ENCODE assay signal across 8 mouse cellular contexts in the genomic region with DNA sequence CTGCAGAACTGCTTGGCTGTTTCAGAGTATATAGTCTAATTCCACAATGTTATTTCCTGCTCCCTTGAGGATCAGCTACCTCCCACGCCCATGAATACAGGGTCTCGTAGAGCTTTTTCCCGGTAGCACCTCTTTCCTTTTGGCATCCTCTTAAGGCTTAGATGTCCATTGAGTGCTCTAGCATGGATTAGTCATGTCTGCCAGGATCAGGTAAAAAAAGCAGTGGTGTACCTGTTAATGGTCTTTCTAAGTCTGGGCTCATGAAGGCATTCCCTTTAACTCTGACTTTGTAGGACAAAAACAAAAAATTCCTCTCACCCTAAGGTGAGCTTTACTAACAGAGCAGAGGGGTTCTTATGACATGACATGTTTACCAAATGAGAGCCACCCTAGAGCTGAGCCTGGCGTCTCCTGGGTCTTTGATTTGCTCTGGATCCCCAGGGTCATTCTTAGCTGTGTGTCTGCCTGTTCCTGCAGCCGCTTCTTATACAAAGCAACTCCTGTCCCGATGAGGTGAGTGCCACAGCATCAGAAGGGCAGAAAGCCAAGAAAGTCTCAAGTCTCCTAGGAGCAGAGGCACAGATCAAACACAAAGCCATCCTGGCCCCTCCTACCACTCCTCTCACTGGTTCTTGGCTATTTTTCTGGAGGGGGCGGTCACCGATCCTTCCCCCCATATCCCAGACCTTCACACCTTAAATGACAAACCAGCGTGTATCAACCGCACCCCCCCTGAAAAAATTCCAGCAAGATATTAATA. TPM values are rescaled to one million over a fixed set of nuclear protein-coding genes. Genes with fewer than 3 reads are reported as not detected.
DNase-seq lines count a peak whose midpoint lies in the region; ATAC-seq and TF ChIP-seq lines count a peak whose summit lies in the region.

No protein-coding gene starts in this region.

- H3K4me3 ChIP-seq in liver, embryonic 11.5 days (ENCODE audit: low read depth, low read length), result 0 out of 2 replicates have a peak overlapping the region, but pooled peaks have one; percentile 14
- peak overlapping the region; percentile 23 for H3K4me3 ChIP-seq in forebrain, embryonic 11.5 days (ENCODE audit: low read depth, low read length)
- peak overlapping the region; percentile 11 for H3K4me3 ChIP-seq in olfactory bulb, adult 2 months (ENCODE audit: insufficient read depth, low read depth, low read length)

- no peaks in the 10 kb centered on the region for H3K4me1 ChIP-seq in liver, embryonic 11.5 days (replicated peaks; ENCODE audit: control insufficient read depth, insufficient read depth, low read length)
- peaks cover 20% of the 10 kb centered on the region for H3K4me1 ChIP-seq in forebrain, embryonic 11.5 days (replicated peaks; ENCODE audit: control insufficient read depth, insufficient read depth, low read length)
- peaks cover 10% of the 10 kb centered on the region for H3K4me1 ChIP-seq in olfactory bulb, adult 2 months (ENCODE audit: control insufficient read depth, insufficient read depth, low read length)

- no peak for TF ChIP-seq CTCF in olfactory bulb, adult 2 months (IDR thresholded peaks at IDR 0.05; ENCODE audit: insufficient read depth, low read depth, low read length)

- H3K4me2 ChIP-seq in liver, embryonic 11.5 days, result peak overlapping the region; percentile 44
- peak overlapping the region; percentile 54 for H3K4me2 ChIP-seq in forebrain, embryonic 11.5 days (ENCODE audit: low read depth, low read length, severe bottlenecking)

- TF ChIP-seq POLR2A in olfactory bulb, adult 2 months (IDR thresholded peaks at IDR 0.05; ENCODE audit: insufficient read depth, low read depth, low read length), result no peak

- no peak overlapping the region for H3K27ac ChIP-seq in liver, embryonic 11.5 days (ENCODE audit: low read depth, low read length)
- H3K27ac ChIP-seq in forebrain, embryonic 11.5 days (ENCODE audit: low read depth, low read length), result peak overlapping the region; percentile 80
- H3K27ac ChIP-seq in olfactory bulb, adult 2 months (ENCODE audit: insufficient read depth, low read depth, low read length), result no peak overlapping the region

- 22% methylated on average over 10 of the region's 10 CpGs for WGBS in liver, embryonic 11.5 days
- 23% methylated on average over 10 of the region's 10 CpGs for WGBS in forebrain, embryonic 11.5 days
- WGBS in olfactory bulb, adult 2 months, result 29% methylated on average over 10 of the region's 10 CpGs

- no peaks in the 10 kb centered on the region for H3K36me3 ChIP-seq in liver, embryonic 11.5 days (ENCODE audit: control insufficient read depth, insufficient read depth, low read length)
- no peaks in the 10 kb centered on the region for H3K36me3 ChIP-seq in forebrain, embryonic 11.5 days (ENCODE audit: control insufficient read depth, insufficient read depth, low read length)

- H3K9me3 ChIP-seq in liver, embryonic 11.5 days (ENCODE audit: control insufficient read depth, low read length), result no peaks in the 10 kb centered on the region
- no peaks in the 10 kb centered on the region for H3K9me3 ChIP-seq in forebrain, embryonic 11.5 days (ENCODE audit: control insufficient read depth, low read length)

- H3K27me3 ChIP-seq in liver, embryonic 11.5 days (replicated peaks; ENCODE audit: control insufficient read depth, insufficient read depth, low read length), result peaks cover 12% of the 10 kb centered on the region
- no peaks in the 10 kb centered on the region for H3K27me3 ChIP-seq in forebrain, embryonic 11.5 days (ENCODE audit: control insufficient read depth, insufficient read depth, low read length)

- no peak overlapping the region for H3K9ac ChIP-seq in liver, embryonic 11.5 days (ENCODE audit: low read depth, low read length)
- H3K9ac ChIP-seq in forebrain, embryonic 11.5 days (ENCODE audit: low read length), result peak overlapping the region; percentile 51

- ATAC-seq in liver, embryonic 11.5 days (replicated peaks; ENCODE audit: low FRiP score), result no peak
- ATAC-seq in forebrain, embryonic 11.5 days (replicated peaks; ENCODE audit: low FRiP score), result peak; percentile 34; the same call in 1 of the 2 replicates

- no peak for DNase-seq in liver, embryonic 11.5 days (ENCODE audit: low spot score)
- DNase-seq in liver, result no peak
- peak; percentile 57 for DNase-seq in forebrain, embryonic 11.5 days (ENCODE audit: low spot score)
- peak; percentile 21 for DNase-seq in kidney, postnatal 14 days
- no peak for DNase-seq in urinary bladder, adult 2 months (ENCODE audit: low spot score)
- DNase-seq in thymus, postnatal 10 days (ENCODE audit: low spot score in 2 of 2), result no peak
- no peak for DNase-seq in adrenal gland, adult (ENCODE audit: inconsistent age in 2 of 2, low spot score in 1 of 2)

RNA-seq across cellular contexts. Expression of a gene that starts 27.2 kb away (rescaled TPM):
- polyA plus RNA-seq in liver, embryonic 11.5 days (2014; fragmentation: Nextera tagmentation; extraction: Ambion mirVana), result not detected in 2 replicates
- not detected in 2 replicates for polyA plus RNA-seq in forebrain, embryonic 11.5 days (2014; fragmentation: Nextera tagmentation; extraction: Ambion mirVana)
- polyA plus RNA-seq in olfactory bulb, adult 2 months (2012; ENCODE audit: insufficient read depth, insufficient read length, low replicate concordance, missing spikeins), result not detected in 2 replicates
- polyA plus RNA-seq in urinary bladder, adult 2 months (2012; rRNA removed), result not detected in 2 replicates

Comparison
In these comparisons a context has a peak if more than half of its experiments do, and no peak if none do; other contexts are left out.
1. DNase-seq: peak in forebrain, embryonic 11.5 days (single experiment) and kidney, postnatal 14 days (single experiment); none in liver, embryonic 11.5 days (single experiment), liver (single experiment), urinary bladder, adult 2 months (single experiment), thymus, postnatal 10 days (0 of 2) and adrenal gland, adult (0 of 2).
2. Peak in every context shown above with its lines, with median percentiles within 50 percentile points of each other: H3K4me3 ChIP-seq.